Mouse (Mus musculus) neural tube, embryonic 11.5 days (tissue): ENCODE data around the gene Tmem230. TPM values are rescaled to one million over a fixed set of nuclear protein-coding genes. Genes with fewer than 3 reads are reported as not detected.

Experiments used
- ATAC-seq: fragments of 200-750 bp; cut with Nextera tagmentation; 2 replicates; pipeline ENCODE4 v1.8.0; 2017; ENCODE audit warnings: moderate number of reproducible peaks, mild to moderate bottlenecking, moderate TSS enrichment, moderate library complexity; ENCODE audit not compliant: insufficient read depth, low FRiP score, low TSS enrichment
- DNase-seq: peaks from one replicate; pipeline ENCODE4 v3.0.0-alpha.2; 2015; ENCODE audit warnings: low spot score
- H3K27ac ChIP-seq: fragments of 300-500 bp; sonication (generic); 2 replicates; pipeline ENCODE4 v1.5.1; 2014; ENCODE audit warnings: low read depth, mild to moderate bottlenecking, low read length
- H3K27me3 ChIP-seq: fragments of 300-500 bp; sonication (generic); 2 replicates; pipeline ENCODE4 v1.6.1; 2014; ENCODE audit warnings: mild to moderate bottlenecking, low read length, mixed read lengths; ENCODE audit not compliant: control insufficient read depth, insufficient read depth
- H3K36me3 ChIP-seq: fragments of 300-500 bp; sonication (generic); 2 replicates; pipeline ENCODE4 v1.6.1; 2014; ENCODE audit warnings: mild to moderate bottlenecking, low read length, moderate library complexity, mixed read lengths; ENCODE audit not compliant: control insufficient read depth, insufficient read depth
- H3K4me1 ChIP-seq: fragments of 300-500 bp; sonication (generic); 2 replicates; pipeline ENCODE4 v1.6.1; 2014; ENCODE audit warnings: low read length, mixed read lengths; ENCODE audit not compliant: control insufficient read depth, insufficient read depth
- H3K4me2 ChIP-seq: fragments of 300-500 bp; sonication (generic); 2 replicates; pipeline ENCODE4 v1.6.1; 2014; ENCODE audit warnings: low read depth, mild to moderate bottlenecking, moderate library complexity
- H3K4me3 ChIP-seq: fragments of 300-500 bp; sonication (generic); 2 replicates; pipeline ENCODE4 v1.5.1; 2014; ENCODE audit warnings: low read depth, low read length
- H3K9ac ChIP-seq: fragments of 300-500 bp; sonication (generic); 2 replicates; pipeline ENCODE4 v1.6.1; 2014; ENCODE audit warnings: mild to moderate bottlenecking, low read length
- H3K9me3 ChIP-seq: fragments of 300-500 bp; sonication (generic); 2 replicates; pipeline ENCODE4 v1.6.1; 2016; ENCODE audit warnings: low read length; ENCODE audit not compliant: control insufficient read depth
- WGBS: fragments of 180-500 bp; shearing (Covaris S2); extraction: QIAGEN DNeasy Blood & Tissue Kit; methylation state at CpG from one replicate; pipeline ENCODE4 v1.1.7; 2014; 5-methylcytosine and 5-hydroxymethylcytosine counted together
- polyA plus RNA-seq: library from polyadenylated mRNA; unstranded; fragments of >200 nt; fragmentation: Nextera tagmentation; extraction: Ambion mirVana; gene quantifications from 2 replicates; pipeline ENCODE4 v1.2.1, GENCODE M21; 2014

Tmem230 gene
- polyA plus RNA-seq, 1 experiment from 2014 or later, result 58.8 TPM

- Histone ChIP-seq H3K4me3 (no peak overlapping the region), H3K9me3 (no peaks in the 10 kb centered on the region), H3K9ac (no peak overlapping the region), H3K4me1 (peaks cover 12% of the 10 kb centered on the region; the same call in 1 of the 2 replicates), H3K27me3 (no peaks in the 10 kb centered on the region), H3K4me2 (no peak overlapping the region), H3K36me3 (no peaks in the 10 kb centered on the region), H3K27ac (no peak overlapping the region)
- 83% methylated on average over 8 of the region's 8 CpGs for WGBS
- DNase-seq, result no peak
- ATAC-seq, result no peak
These were observed 30.8 kb upstream of the Tmem230 start for GRCm38 (mm10) chr2:132278273-132278853.

- H3K4me2 ChIP-seq, result no peak overlapping the region
- H3K9me3 ChIP-seq, result no peaks in the 10 kb centered on the region
- 83% methylated on average over 4 of the region's 4 CpGs for WGBS
- H3K9ac ChIP-seq, result no peak overlapping the region
- DNase-seq, result no peak
- no peak overlapping the region for H3K27ac ChIP-seq
- H3K36me3 ChIP-seq, result no peaks in the 10 kb centered on the region; the same call in 1 of the 2 replicates
- no peak for ATAC-seq
- H3K27me3 ChIP-seq, result no peaks in the 10 kb centered on the region
- no peak overlapping the region for H3K4me3 ChIP-seq
- H3K4me1 ChIP-seq, result no peaks in the 10 kb centered on the region
These were observed 28.6 kb upstream of the Tmem230 start for GRCm38 (mm10) chr2:132276249-132276648.

DNA sequence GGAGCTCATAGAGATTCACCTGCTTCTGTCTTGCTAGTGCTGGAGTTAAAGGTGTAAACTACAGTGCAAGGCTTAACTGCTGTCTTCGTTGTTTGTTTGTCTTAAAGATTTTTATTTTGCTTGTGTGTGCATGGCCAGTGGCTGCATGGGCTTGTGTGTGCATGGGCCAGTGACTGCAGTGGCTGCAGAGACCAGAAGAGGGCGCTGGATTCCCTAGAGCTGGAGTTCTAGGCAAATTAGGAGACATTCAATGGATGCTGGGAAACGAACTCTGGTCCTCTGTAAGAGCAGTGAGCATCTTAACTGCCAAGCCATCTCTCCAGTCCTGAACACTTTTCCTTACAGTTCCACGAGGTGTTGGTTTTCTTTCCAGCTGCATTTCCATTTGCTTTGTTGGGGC is 27.9 kb upstream of the Tmem230 start:
- no peak for ATAC-seq
- no peak overlapping the region for H3K4me2 ChIP-seq
- WGBS, result 76% methylated on average over 4 of the region's 4 CpGs

DNA sequence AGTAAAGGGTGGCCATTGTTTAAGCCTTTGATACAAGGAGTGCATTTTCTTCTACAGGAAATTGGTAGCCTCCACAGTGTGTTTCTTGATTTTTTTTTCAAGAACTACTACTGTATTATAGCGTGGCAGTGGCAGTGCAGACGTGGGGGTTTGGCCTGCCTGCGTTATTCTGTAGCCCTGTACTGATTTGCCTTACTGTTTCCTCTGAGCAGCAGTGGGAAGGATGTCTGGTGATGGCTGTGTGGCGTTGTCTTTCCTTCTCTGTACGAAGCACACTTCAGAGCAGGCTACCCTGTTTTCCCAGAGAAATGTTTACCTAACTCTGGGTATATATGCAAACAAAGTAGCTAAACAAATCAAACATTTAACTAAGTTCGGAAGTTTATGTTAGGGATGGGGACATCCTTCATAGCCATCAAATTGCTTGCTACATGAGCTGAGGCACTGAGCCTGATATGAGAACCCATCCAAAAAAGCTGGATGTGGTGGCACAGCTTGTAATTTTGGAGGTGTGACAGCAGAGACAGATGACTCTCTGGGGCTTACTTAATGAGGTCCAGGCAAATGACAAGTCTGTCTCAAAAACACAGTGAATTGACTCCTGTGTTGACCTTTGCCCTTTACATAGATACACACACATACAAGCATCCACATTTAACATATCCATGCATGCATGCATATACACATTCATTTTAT is 25.2 kb upstream of the Tmem230 start:
- DNase-seq, result no peak
- no peaks in the 10 kb centered on the region for H3K27me3 ChIP-seq
- H3K4me2 ChIP-seq, result no peak overlapping the region
- no peaks in the 10 kb centered on the region for H3K4me1 ChIP-seq
- H3K9me3 ChIP-seq, result no peaks in the 10 kb centered on the region
- no peak overlapping the region for H3K27ac ChIP-seq
- no peak for ATAC-seq
- H3K9ac ChIP-seq, result no peak overlapping the region
- WGBS, result 74% methylated on average over 6 of the region's 6 CpGs
- H3K4me3 ChIP-seq, result no peak overlapping the region
- H3K36me3 ChIP-seq, result no peaks in the 10 kb centered on the region; the same call in 1 of the 2 replicates

More for the DNA sequence above, 27.9 kb upstream of the Tmem230 start:
- no peaks in the 10 kb centered on the region for H3K4me1 ChIP-seq
- DNase-seq, result no peak
- no peak overlapping the region for H3K27ac ChIP-seq
- no peaks in the 10 kb centered on the region; the same call in 1 of the 2 replicates for H3K36me3 ChIP-seq
- no peak overlapping the region for H3K4me3 ChIP-seq
- H3K9me3 ChIP-seq, result no peaks in the 10 kb centered on the region
- H3K9ac ChIP-seq, result no peak overlapping the region
- no peaks in the 10 kb centered on the region for H3K27me3 ChIP-seq

DNA sequence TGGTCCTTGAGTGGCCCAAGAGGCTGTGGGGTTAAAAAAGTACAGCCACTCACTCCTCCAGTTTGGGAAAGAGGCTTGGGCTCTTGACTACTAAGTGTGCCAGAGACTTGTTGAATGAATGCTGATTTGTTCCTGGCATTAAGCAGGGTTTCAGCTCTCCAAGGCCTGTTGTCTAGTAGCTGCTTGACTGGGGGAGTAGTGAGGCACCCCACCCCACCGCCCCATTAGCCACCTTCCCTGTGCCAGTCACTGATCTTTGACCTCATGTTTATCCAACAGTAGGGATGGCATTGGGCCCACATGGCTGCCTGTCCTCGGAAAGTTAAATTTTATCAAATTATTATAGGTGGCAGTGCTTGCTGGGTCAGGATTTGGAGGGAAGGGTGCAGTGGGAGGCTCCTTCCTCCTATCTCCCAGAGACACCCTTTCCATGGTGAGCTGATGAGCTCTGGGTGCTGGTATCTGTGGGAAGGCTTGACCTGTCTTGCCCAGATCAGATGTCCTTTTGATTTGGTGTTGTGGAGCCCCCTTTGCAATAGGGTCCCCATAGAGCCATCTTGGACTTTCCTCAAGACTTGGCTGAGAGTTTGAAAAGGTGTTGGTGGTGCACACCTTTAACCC is 22.8 kb upstream of the Tmem230 start:
- WGBS, result 94% methylated on average over 2 of the region's 2 CpGs
- no peak for ATAC-seq
- Histone ChIP-seq H3K4me2 (no peak overlapping the region), H3K9me3 (no peaks in the 10 kb centered on the region), H3K9ac (no peak overlapping the region), H3K27me3 (no peaks in the 10 kb centered on the region), H3K4me3 (no peak overlapping the region), H3K36me3 (no peaks in the 10 kb centered on the region; the same call in 1 of the 2 replicates), H3K27ac (no peak overlapping the region), H3K4me1 (no peaks in the 10 kb centered on the region)
- no peak for DNase-seq

GRCm38 (mm10) chr2:132269217-132269616 is 21.6 kb upstream of the Tmem230 start:
- H3K4me1 ChIP-seq, result peaks cover 5% of the 10 kb centered on the region; the same call in 1 of the 2 replicates
- no peaks in the 10 kb centered on the region for H3K9me3 ChIP-seq
- H3K27ac ChIP-seq, result no peak overlapping the region
- H3K36me3 ChIP-seq, result no peaks in the 10 kb centered on the region; the same call in 1 of the 2 replicates
- no peak for ATAC-seq
- no peak overlapping the region for H3K4me3 ChIP-seq
- H3K9ac ChIP-seq, result no peak overlapping the region
- no peak overlapping the region for H3K4me2 ChIP-seq
- H3K27me3 ChIP-seq, result no peaks in the 10 kb centered on the region
- DNase-seq, result no peak
- WGBS, result 94% methylated on average over 3 of the region's 3 CpGs

DNA sequence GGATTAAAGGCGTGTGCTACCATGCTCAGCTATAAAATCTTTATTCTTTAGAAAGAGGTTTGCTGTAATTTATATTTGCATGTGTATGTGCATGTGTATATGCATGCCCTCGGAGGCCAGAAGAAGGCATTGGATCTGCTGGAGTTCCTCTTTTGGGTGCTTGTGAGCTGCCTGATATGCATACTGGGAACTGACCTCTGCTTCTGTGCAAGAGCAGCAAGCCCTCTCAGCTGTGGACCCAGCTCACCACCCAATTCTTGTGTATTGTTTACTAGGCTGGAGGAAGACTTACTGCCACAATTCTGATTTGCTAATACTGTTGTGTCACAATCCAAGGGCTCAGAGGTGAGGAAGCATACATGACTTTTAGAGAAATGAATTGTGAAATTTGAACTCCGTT is 18.5 kb upstream of the Tmem230 start:
- Histone ChIP-seq H3K27me3 (no peaks in the 10 kb centered on the region), H3K9me3 (no peaks in the 10 kb centered on the region), H3K9ac (no peak overlapping the region), H3K4me2 (no peak overlapping the region), H3K36me3 (no peaks in the 10 kb centered on the region), H3K27ac (no peak overlapping the region), H3K4me1 (peaks cover 5% of the 10 kb centered on the region; the same call in 1 of the 2 replicates), H3K4me3 (no peak overlapping the region)
- ATAC-seq, result no peak
- WGBS, result 88% methylated on average over 3 of the region's 3 CpGs
- no peak for DNase-seq

- Histone ChIP-seq H3K4me3 (no peak overlapping the region), H3K36me3 (no peaks in the 10 kb centered on the region), H3K9ac (no peak overlapping the region), H3K4me2 (no peak overlapping the region), H3K4me1 (peaks cover 5% of the 10 kb centered on the region; the same call in 1 of the 2 replicates), H3K27ac (no peak overlapping the region), H3K27me3 (no peaks in the 10 kb centered on the region), H3K9me3 (no peaks in the 10 kb centered on the region)
- ATAC-seq (no peak), DNase-seq (no peak)
- WGBS, result 90% methylated on average over 9 of the region's 9 CpGs
These were observed 17.6 kb upstream of the Tmem230 start for GRCm38 (mm10) chr2:132265196-132265595.
